Mouse (Mus musculus) heart, embryonic 12.5 days (tissue): ENCODE measurements around the gene Clta. TPM values are rescaled to one million over a fixed set of nuclear protein-coding genes. Genes with fewer than 3 reads are reported as not detected.
"Not testable (repeated sequence)": the region's sequence is repeated elsewhere in the genome, so short reads cannot be mapped to it uniquely, and the experiment has no call there.

ENCODE experiments used
- ATAC-seq: fragments of 200-750 bp; cut with Nextera tagmentation; 2 replicates; pipeline ENCODE4 v1.8.0; 2017; ENCODE audit warnings: moderate TSS enrichment, moderate library complexity; ENCODE audit not compliant: insufficient number of reproducible peaks, low FRiP score
- H3K27ac ChIP-seq: fragments of 300-500 bp; sonication (generic); 2 replicates; pipeline ENCODE4 v1.5.1; 2016; ENCODE audit warnings: mild to moderate bottlenecking, moderate library complexity; ENCODE audit not compliant: poor library complexity, severe bottlenecking
- H3K27me3 ChIP-seq: fragments of 300-500 bp; sonication (generic); replicated peaks from 2 replicates; pipeline ENCODE4 v1.6.1; 2016; ENCODE audit warnings: mild to moderate bottlenecking, moderate library complexity
- H3K36me3 ChIP-seq: fragments of 300-500 bp; sonication (generic); 2 replicates; pipeline ENCODE4 v1.6.1; 2016; ENCODE audit warnings: mild to moderate bottlenecking, moderate library complexity
- H3K4me1 ChIP-seq: fragments of 300-500 bp; sonication (generic); replicated peaks from 2 replicates; pipeline ENCODE4 v1.6.1; 2016; ENCODE audit warnings: mild to moderate bottlenecking
- H3K4me2 ChIP-seq: fragments of 300-500 bp; sonication (generic); 2 replicates; pipeline ENCODE4 v1.6.1; 2016; ENCODE audit warnings: mild to moderate bottlenecking, moderate library complexity
- H3K4me3 ChIP-seq: fragments of 300-500 bp; sonication (generic); 2 replicates; pipeline ENCODE4 v1.5.1; 2016; ENCODE audit warnings: mild to moderate bottlenecking
- H3K9ac ChIP-seq: fragments of 300-500 bp; sonication (generic); 2 replicates; pipeline ENCODE4 v1.6.1; 2016; ENCODE audit warnings: mild to moderate bottlenecking, moderate library complexity
- H3K9me3 ChIP-seq: fragments of 300-500 bp; sonication (generic); replicated peaks from 2 replicates; pipeline ENCODE4 v1.6.1; 2016; ENCODE audit warnings: mild to moderate bottlenecking, moderate library complexity
- WGBS: fragments of 180-500 bp; shearing (Covaris S2); methylation state at CpG from one replicate; pipeline ENCODE4 v1.1.7; 2016; 5-methylcytosine and 5-hydroxymethylcytosine counted together
- polyA plus RNA-seq: library from polyadenylated mRNA; unstranded; fragments of >200 nt; fragmentation: Nextera tagmentation; extraction: Ambion mirVana; gene quantifications from 2 replicates; pipeline ENCODE4 v1.2.1, GENCODE M21; 2016

Gene Clta
- polyA plus RNA-seq, 1 experiment from 2014 or later = 153 TPM

DNA sequence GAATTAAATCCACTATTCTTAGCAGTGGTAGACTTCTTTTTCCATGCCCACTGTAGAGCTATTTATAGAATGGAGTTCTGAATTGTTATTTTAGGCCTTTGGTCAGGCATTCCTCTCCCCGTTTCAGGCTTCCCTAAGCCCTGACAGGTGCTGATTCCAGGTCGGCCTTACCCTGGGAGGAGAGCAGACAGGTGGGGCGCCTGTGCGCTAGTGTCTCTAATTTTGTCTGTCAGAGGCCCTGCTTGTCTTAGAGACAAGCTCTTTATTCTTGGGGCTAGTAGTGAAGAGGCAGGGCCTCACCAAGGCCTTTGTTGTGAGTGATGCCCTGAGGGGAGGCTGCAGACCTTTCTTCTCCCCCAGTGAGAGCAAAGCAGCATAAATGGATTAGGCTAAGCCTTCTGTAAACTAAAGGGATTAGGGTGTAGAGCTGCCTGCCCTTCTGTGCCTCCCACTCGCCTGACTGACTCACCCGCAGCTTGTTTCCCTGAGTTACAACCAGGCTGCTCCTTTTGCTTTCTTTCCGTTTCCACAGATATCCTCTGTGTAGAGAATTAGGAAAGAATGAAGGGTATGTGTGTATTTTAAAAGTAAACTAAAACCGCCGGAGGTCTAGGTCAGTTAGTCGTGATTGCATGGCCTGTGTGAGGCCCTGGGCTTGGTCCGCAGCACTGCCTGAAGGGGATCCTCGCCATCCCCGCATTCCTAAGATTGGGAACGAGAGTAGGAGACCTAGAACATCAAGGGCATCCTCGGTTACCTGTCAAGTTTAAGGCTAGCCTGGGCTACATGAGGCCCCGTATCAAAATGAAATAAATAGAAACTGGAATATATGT lies 24.3 kb downstream of the Clta start:
- peak overlapping the region; percentile 43 for H3K4me2 ChIP-seq
- H3K9me3 ChIP-seq = no peaks in the 10 kb centered on the region
- H3K4me1 ChIP-seq = peaks cover 35% of the 10 kb centered on the region
- peak overlapping the region; percentile 98 for H3K27ac ChIP-seq
- peak overlapping the region; percentile 54; the same call in 1 of the 2 replicates for H3K9ac ChIP-seq
- peak; percentile 40; the same call in 1 of the 2 replicates for ATAC-seq
- H3K36me3 ChIP-seq = peaks cover 88% of the 10 kb centered on the region
- 46% methylated on average over 16 of the region's 16 CpGs for WGBS
- H3K27me3 ChIP-seq = no peaks in the 10 kb centered on the region
- H3K4me3 ChIP-seq = no peak overlapping the region; the same call in 1 of the 2 replicates

DNA sequence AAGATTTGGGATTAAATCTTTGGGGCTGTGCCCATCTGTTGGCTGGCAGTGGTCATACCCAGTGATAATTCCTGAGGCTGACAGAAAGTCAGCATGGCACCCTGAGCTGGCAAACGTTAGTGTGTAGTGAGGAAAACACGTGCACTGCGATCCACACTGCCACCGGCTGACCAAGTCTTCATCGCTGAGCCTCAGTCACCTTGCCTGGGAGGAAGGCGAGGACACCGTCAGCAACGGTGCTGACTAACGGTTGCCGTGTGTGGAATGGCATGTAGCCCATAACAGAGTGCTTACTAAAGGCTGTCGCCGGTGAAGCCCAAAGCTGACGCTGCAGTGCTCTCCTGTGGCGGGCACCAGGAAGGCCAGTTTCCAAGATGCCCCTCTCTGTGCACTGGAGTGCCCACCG lies 25.4 kb downstream of the Clta start:
- WGBS = 75% methylated on average over 15 of the region's 15 CpGs
- Histone ChIP-seq H3K4me3 (no peak overlapping the region), H3K9me3 (no peaks in the 10 kb centered on the region), H3K27me3 (no peaks in the 10 kb centered on the region), H3K36me3 (peaks cover 80% of the 10 kb centered on the region), H3K4me1 (peaks cover 35% of the 10 kb centered on the region), H3K27ac (peak overlapping the region; percentile 98), H3K9ac (0 out of 2 replicates have a peak overlapping the region, but pooled peaks have one; percentile 2), H3K4me2 (no peak overlapping the region)
- no peak for ATAC-seq

DNA sequence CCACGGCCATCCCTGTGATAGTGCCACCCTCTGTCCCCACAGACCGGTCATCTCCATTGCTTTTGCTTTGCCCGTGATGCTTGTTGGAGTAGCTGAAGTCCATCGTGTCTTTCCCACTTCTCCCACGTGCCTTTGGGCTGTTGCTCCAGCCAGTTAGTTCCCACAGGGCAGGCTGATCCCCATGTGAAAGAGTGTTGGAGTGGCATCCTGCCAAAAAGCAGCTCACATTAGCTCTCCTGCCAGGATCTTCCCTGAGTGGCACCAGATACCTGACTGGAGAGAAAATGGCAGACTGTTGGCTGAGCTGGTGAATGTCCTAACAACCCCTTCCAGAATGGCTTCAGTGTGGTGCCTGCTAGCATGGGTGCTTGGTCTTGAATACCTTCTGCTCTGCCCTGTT lies 27.3 kb downstream of the Clta start:
- 83% methylated on average over 5 of the region's 5 CpGs for WGBS
- no peak for ATAC-seq
- peaks cover 64% of the 10 kb centered on the region for H3K36me3 ChIP-seq
- no peak overlapping the region for H3K4me2 ChIP-seq
- H3K27ac ChIP-seq = no peak overlapping the region
- no peak overlapping the region for H3K9ac ChIP-seq
- H3K4me1 ChIP-seq = peaks cover 35% of the 10 kb centered on the region
- H3K27me3 ChIP-seq = no peaks in the 10 kb centered on the region
- no peak overlapping the region for H3K4me3 ChIP-seq
- H3K9me3 ChIP-seq = no peaks in the 10 kb centered on the region

DNA sequence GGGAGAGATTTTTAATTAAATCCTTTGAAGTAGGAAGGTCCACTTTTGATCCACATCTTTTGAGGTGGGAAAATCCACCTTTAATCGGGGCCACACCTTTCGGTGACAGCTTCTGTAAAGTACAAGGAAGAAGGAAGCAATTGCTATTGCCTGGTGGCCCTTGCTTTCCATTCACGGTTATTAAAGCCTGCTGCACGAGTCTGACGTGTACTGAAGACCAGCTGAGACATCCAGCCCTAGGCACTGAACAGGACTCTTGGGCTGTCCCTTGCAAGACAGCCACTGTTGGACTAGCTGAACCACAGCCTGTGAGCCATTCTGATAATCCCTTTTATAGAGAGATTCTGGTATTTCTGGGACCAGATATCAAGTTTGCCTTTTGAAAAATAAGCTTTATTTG lies 32.2 kb downstream of the Clta start:
- 81% methylated on average over 5 of the region's 5 CpGs for WGBS
- peaks cover 75% of the 10 kb centered on the region for H3K36me3 ChIP-seq
- no peak for ATAC-seq

DNA sequence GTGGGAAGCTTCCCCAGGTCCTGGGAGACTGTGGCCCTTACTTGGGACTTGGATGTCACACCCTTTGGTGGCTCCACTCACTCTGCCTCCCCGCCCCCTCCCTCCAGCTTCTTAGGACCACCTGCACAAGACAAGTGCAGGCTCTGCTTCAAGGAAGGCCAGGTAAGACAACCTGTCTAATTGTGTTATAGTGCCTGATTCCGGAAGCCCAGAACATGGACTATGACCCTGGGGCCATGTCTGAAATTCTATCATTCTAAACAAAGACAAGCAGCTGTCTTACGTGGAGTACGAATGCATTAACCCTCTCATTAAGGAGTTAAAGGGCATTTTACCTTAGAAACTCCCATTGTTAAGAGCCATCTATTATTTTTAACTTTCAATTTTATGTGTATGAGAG lies 36.5 kb downstream of the Clta start:
- H3K27me3 ChIP-seq = no peaks in the 10 kb centered on the region
- no peaks in the 10 kb centered on the region for H3K9me3 ChIP-seq
- H3K36me3 ChIP-seq = peaks cover 81% of the 10 kb centered on the region
- H3K4me2 ChIP-seq = no peak overlapping the region
- ATAC-seq = no peak
- H3K4me3 ChIP-seq = no peak overlapping the region
- H3K27ac ChIP-seq = no peak overlapping the region
- no peaks in the 10 kb centered on the region for H3K4me1 ChIP-seq
- 91% methylated on average over 4 of the region's 4 CpGs for WGBS
- H3K9ac ChIP-seq = no peak overlapping the region

More for the DNA sequence above, 32.2 kb downstream of the Clta start:
- H3K9me3 ChIP-seq = no peaks in the 10 kb centered on the region
- no peak overlapping the region for H3K4me2 ChIP-seq
- H3K4me3 ChIP-seq = no peak overlapping the region
- H3K27ac ChIP-seq = no peak overlapping the region
- H3K4me1 ChIP-seq = no peaks in the 10 kb centered on the region
- no peaks in the 10 kb centered on the region for H3K27me3 ChIP-seq
- H3K9ac ChIP-seq = no peak overlapping the region

DNA sequence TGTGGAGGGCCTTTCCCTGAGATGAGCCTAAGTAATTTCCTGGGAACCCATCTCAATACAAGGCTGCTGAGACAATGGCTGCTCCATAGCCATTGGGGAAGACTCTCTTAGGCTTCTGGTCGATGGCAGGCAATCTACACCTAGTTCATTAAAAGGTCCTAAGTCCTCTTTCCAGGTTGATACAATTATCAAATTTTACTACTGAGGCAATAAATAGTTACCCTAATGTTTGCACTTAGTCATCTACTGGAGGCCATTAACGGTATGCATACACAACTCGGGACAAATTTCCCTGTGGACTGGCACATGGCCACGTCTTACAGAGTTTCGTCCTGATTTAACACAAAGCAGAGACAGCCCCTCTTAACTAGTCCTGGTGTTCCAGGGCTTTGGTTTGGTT lies 38.2 kb downstream of the Clta start:
- 86% methylated on average over 5 of the region's 5 CpGs for WGBS
- H3K9me3 ChIP-seq = no peaks in the 10 kb centered on the region
- no peak overlapping the region for H3K27ac ChIP-seq
- peaks cover 79% of the 10 kb centered on the region for H3K36me3 ChIP-seq
- no peak overlapping the region for H3K4me3 ChIP-seq
- no peaks in the 10 kb centered on the region for H3K27me3 ChIP-seq
- H3K9ac ChIP-seq = no peak overlapping the region
- no peak overlapping the region for H3K4me2 ChIP-seq
- no peak for ATAC-seq
- H3K4me1 ChIP-seq = no peaks in the 10 kb centered on the region

DNA sequence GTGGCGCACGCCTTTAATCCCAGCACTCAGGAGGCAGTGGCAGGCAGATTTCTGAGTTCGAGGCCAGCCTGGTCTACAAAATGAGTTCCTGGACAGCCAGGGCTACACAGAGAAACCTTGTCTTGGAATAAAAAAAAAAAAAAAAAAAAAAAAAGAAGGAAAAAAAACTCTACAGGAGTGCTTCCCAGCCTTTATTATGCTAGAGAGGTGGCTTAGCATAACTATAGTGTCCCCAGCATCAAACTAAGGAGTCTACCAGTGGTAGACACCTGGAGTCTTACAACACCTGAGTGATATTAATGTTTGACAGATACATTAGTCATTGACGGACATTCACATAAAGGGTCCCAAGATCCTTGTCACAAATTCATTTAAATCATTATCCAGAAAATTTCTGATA lies 38.9 kb downstream of the Clta start:
- peaks cover 79% of the 10 kb centered on the region for H3K36me3 ChIP-seq
- H3K27me3 ChIP-seq, H3K27ac ChIP-seq, H3K9ac ChIP-seq, H3K4me3 ChIP-seq, ATAC-seq, H3K9me3 ChIP-seq, H3K4me1 ChIP-seq, H3K4me2 ChIP-seq: not testable (repeated sequence)
- 92% methylated on average over 4 of the region's 4 CpGs for WGBS

DNA sequence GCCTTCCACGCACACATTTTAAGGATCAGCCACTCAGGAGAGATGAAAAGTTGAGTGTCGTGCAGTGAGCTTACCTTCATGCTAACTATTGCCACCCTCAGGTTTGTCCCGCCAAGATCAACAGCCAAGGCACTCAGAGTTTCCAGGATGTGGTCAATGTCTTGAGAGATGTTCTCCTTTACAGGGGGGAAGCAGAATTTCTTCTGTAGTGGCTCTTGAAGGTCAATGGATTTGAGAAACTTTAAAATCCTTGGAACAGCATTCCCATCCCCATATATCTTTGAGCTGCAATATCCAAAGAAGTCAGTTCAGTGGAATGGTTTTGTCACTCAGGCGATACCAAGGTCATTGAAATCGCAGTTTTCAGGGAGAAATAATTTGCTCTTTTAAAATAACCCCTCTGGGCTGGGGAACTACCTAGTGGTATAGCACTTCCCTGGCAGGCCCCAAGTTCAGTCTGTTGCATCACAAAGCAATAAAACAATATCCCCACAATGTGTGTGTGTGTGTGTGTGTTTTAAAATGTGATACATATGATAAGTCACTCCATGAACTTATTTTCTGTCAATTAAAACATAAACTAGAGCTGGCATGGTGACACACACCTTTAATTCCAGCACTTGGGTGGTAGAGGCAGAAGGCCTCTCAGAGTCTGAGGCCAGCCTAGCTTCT lies 40.6 kb downstream of the Clta start:
- peaks cover 79% of the 10 kb centered on the region for H3K36me3 ChIP-seq
- WGBS = 93% methylated on average over 5 of the region's 5 CpGs
- H3K4me3 ChIP-seq = no peak overlapping the region
- no peak overlapping the region for H3K27ac ChIP-seq
- H3K9ac ChIP-seq = no peak overlapping the region
- no peak for ATAC-seq
- H3K4me1 ChIP-seq = no peaks in the 10 kb centered on the region
- H3K27me3 ChIP-seq = no peaks in the 10 kb centered on the region
- no peak overlapping the region for H3K4me2 ChIP-seq
- H3K9me3 ChIP-seq = no peaks in the 10 kb centered on the region

DNA sequence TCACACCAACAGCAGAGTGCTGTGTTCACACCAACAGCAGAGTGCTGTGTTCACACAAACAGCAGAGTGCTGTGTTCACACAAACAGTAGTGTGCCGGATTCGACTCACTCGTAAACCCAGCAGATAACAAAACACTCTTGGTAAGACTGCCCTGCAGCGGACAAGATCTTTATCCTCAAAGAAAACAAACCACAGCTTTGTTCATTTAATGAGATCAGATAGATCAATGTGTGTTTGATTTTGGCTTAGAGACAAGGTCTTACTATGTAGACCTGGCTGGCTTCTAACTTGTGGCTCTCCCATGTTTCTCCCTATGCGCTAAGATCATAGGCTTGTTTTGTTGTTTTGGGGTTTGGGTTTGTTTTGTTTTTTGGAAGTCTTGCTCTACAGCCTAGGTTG lies 41.8 kb downstream of the Clta start:
- Histone ChIP-seq H3K27ac (no peak overlapping the region), H3K4me2 (no peak overlapping the region), H3K36me3 (peaks cover 75% of the 10 kb centered on the region), H3K4me3 (no peak overlapping the region), H3K4me1 (no peaks in the 10 kb centered on the region), H3K9me3 (no peaks in the 10 kb centered on the region), H3K27me3 (no peaks in the 10 kb centered on the region), H3K9ac (no peak overlapping the region)
- 71% methylated on average over 5 of the region's 5 CpGs for WGBS
- no peak for ATAC-seq

DNA sequence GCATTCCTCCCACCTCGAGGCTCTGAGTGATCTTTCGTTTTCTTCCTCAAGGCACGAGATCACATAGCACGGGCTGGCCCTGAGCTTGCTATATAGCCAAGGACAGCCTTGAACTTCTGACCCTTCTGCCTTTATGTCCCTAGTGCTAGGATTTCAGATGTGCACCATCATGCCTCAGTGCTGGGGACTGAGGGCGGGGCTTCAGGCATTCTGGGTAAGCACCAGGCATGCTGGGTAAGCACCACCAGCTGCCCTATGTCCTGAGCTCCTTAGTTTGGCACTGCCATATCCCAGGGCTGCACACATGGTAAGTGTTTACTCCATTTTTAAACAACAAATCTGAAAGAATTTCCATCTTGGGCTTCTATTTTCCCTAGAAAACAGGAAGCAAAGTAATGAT lies 45.6 kb downstream of the Clta start:
- H3K9me3 ChIP-seq = no peaks in the 10 kb centered on the region
- peaks cover 73% of the 10 kb centered on the region for H3K36me3 ChIP-seq
- H3K27ac ChIP-seq = no peak overlapping the region
- H3K27me3 ChIP-seq = no peaks in the 10 kb centered on the region
- no peak overlapping the region for H3K4me2 ChIP-seq
- no peak overlapping the region for H3K9ac ChIP-seq
- no peak overlapping the region for H3K4me3 ChIP-seq
- 80% methylated on average over 5 of the region's 5 CpGs for WGBS
- ATAC-seq = no peak
- H3K4me1 ChIP-seq = 0 out of 2 replicates have a peak, but pooled peaks cover 3% of the 10 kb centered on the region

DNA sequence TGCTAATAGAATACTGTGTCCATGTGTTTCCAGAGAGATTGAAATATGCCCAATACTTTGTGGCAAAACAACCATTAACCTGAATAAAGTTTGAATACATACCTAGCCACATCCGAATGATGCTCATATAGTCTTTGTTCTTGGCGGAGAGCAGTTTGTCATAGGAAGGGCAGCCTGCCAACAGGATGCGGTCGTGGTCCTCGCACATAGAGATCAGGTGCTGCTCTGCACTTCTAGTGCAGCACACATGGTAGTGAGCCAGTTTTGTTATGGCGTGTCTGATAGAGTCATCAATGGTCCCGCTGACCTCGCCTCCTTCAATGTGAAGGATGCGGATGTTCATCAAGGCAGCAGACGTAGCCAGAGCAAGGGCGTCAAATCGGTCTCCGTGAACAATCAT lies 55.4 kb downstream of the Clta start:
- Histone ChIP-seq H3K27me3 (no peaks in the 10 kb centered on the region), H3K9ac (no peak overlapping the region), H3K36me3 (peaks cover 35% of the 10 kb centered on the region), H3K9me3 (no peaks in the 10 kb centered on the region), H3K4me1 (peaks cover 4% of the 10 kb centered on the region; the same call in 1 of the 2 replicates), H3K27ac (no peak overlapping the region), H3K4me3 (no peak overlapping the region), H3K4me2 (no peak overlapping the region)
- ATAC-seq = no peak
- WGBS = 92% methylated on average over 13 of the region's 13 CpGs
